Mouse (Mus musculus) macrophage (primary cell): ENCODE results near the gene Fam186a. TPM values are rescaled to one million over a fixed set of nuclear protein-coding genes. Genes with fewer than 3 reads are reported as not detected.
"Not testable (repeated sequence)": the region's sequence is repeated elsewhere in the genome, so short reads cannot be mapped to it uniquely, and the experiment has no call there.

Experiments
- H3K27ac ChIP-seq: fragments of 350-480 bp; formaldehyde crosslinking; 2 replicates; pipeline ENCODE4 v1.9.0; 2021
- H3K36me3 ChIP-seq: fragments of 350-480 bp; formaldehyde crosslinking; 2 replicates; pipeline ENCODE4 v1.9.0; 2021; ENCODE audit errors: inconsistent target
- H3K4me3 ChIP-seq: fragments of 350-480 bp; formaldehyde crosslinking; 2 replicates; pipeline ENCODE4 v1.9.0; 2021; ENCODE audit errors: inconsistent target
- H3K79me2 ChIP-seq: fragments of 350-480 bp; formaldehyde crosslinking; 2 replicates; pipeline ENCODE4 v1.9.0; 2021; ENCODE audit errors: inconsistent target
- WGBS: methylation state at CpG from one replicate; pipeline ENCODE4 v1.1.7; 2026; ENCODE audit warnings: inconsistent platforms; ENCODE audit not compliant: missing documents; 5-methylcytosine and 5-hydroxymethylcytosine counted together
- polyA plus RNA-seq: library from polyadenylated mRNA; stranded (reverse); fragments of 250-400 nt; gene quantifications from 3 replicates; pipeline ENCODE4 v1.2.4, GENCODE M21; 2018; ENCODE audit warnings: inconsistent platforms

Gene Fam186a
- polyA plus RNA-seq, 1 experiment from 2014 or later: not detected

DNA sequence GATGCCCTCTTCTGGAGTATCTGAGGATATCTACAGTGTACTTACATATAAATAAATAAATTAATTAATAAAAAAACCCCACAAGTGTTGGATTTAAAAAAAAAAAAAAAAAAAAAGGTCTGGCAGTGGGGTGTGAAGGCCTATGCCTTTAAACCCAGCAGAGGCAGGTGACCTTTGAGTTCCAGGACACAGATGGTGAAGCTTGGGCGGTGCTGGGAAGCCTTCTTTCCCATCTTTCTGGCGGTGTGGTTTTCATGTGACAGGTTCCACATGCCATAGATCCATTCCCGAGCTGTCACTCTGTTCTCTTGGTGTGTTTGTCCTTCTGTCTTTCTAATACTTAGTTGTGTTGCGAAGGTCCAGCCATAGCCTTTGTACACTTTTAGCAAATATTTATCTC lies 59.8 kb downstream of the Fam186a start:
- 89% methylated on average over 4 of the region's 4 CpGs for WGBS
- Histone ChIP-seq H3K36me3 (no peaks in the 10 kb centered on the region), H3K79me2 (no peaks in the 10 kb centered on the region), H3K4me3 (no peak overlapping the region), H3K27ac (peak overlapping the region; percentile 31)

DNA sequence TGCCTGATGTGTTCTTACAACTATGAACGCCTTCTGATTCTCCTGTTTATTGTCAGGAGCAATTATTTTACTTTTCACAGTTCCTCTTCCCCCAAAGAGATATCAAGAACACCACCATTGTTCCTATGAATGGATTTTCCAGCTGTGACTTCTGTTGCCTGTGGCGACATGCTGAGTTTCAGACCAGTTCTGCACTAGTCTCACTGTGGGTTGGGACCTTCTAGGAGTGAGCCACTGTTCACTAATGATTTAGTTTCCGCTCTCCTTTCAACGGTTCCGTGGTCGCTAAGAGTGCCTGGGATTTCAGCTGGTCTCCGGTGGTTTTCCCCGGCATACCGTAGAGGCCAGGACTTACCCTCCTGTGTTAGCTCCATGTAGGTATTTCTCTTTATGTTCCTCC lies 62.0 kb downstream of the Fam186a start:
- Histone ChIP-seq H3K36me3 (no peaks in the 10 kb centered on the region), H3K27ac (no peak overlapping the region), H3K4me3 (no peak overlapping the region), H3K79me2 (no peaks in the 10 kb centered on the region)
- 84% methylated on average over 9 of the region's 9 CpGs for WGBS

DNA sequence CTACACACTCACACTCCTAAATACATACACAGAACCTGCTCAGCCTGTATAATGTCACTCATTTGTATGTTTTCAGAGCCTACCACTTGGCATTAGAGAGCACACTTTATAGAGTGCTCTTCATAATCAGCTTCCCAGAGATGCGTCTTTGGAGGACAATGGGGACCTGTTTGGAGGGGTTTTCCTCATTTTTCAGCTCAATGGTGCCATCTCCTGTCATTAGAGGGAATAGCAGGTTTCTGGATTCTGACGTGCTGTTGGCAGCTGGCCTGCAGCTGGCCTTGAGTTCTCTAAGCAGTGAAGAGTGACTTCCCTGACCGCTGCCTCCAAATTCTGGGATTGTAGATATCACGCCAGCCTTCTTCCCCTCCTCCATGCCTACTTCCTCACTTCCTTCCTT lies 62.5 kb downstream of the Fam186a start:
- no peaks in the 10 kb centered on the region for H3K36me3 ChIP-seq
- 4% methylated on average over 3 of the region's 4 CpGs for WGBS
- H3K79me2 ChIP-seq: no peaks in the 10 kb centered on the region
- H3K4me3 ChIP-seq: no peak overlapping the region
- H3K27ac ChIP-seq: no peak overlapping the region

DNA sequence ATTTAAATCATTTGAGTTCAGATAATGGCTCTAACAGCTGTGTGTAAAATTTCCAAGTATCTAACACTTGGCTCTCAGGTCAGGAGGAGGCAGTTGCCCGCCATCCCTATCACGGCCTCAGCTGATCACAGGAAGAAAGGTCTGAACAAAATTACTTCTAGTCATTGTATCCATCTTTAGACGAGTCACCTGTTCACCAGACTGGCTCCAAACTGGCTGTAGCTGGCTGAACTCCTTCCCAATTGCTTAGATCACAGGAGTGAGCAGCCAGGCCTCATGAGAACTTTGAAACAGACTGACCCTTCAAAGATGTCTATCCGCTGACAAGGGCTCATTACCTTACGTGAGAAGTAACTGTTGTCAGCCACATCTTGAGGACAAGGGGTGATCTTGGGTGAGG lies 63.6 kb downstream of the Fam186a start:
- 94% methylated on average over 5 of the region's 5 CpGs for WGBS

DNA sequence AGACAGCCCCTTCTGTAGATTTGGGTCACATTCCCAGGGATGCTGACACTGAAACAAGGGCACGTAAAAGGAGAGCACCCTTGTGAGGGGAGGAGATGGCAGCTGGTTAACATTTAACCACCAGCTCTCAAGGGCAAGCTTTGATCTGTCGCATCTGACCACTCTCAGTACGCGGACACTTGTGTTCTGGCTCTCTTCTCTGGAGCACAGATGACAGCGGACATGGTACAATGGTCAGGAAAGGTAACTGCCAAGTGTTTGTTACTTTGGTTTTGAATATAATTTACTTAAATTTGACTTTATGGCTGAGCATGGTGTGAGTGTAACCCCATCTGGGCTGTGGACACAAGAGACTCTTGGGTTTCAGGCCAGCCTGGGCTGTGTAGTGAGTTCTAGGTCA lies 64.1 kb downstream of the Fam186a start:
- no peaks in the 10 kb centered on the region for H3K79me2 ChIP-seq
- no peaks in the 10 kb centered on the region for H3K36me3 ChIP-seq
- no peak overlapping the region for H3K4me3 ChIP-seq
- no peak overlapping the region for H3K27ac ChIP-seq
- WGBS: 94% methylated on average over 5 of the region's 5 CpGs

More for the DNA sequence above, 63.6 kb downstream of the Fam186a start:
- no peak overlapping the region for H3K4me3 ChIP-seq
- H3K79me2 ChIP-seq: no peaks in the 10 kb centered on the region
- H3K36me3 ChIP-seq: no peaks in the 10 kb centered on the region
- no peak overlapping the region for H3K27ac ChIP-seq

DNA sequence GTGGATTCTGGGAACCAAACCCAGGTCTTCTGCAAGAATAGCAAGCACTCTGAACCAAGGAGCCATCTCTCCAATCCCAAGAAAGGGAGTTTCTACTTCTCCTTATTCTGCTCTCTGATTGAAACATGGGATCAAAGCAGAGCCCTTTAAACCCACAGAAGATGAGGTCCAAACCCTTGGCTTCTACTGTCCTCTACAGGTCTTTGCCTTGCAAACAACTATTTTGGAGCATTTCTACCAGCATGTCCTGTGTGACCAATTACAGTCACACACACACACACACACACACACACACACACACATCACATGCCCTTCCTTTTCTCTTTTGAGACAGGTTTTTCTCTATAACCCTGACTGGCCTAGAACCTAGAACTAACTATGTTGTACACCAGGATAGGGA lies 70.2 kb downstream of the Fam186a start:
- Histone ChIP-seq H3K4me3 (no peak overlapping the region), H3K36me3 (no peaks in the 10 kb centered on the region), H3K79me2 (no peaks in the 10 kb centered on the region), H3K27ac (no peak overlapping the region)

DNA sequence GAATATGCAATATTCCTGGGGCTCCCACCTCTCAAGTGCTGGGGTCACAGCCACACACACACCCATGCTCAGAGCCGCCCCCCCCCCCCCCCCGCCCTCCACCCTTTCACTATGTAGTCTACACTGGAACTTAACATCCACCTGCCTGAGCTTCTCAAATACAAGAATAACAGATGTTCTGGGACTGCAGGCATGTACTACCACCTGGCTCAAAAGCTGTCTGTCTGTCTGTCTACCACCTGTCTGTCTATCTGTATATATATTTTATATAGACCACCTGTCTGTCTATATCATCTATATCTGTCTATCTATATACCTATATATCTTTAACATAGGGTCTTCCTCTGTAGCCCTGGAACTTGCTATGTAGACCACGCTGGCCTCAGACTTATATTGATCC lies 75.5 kb downstream of the Fam186a start:
- H3K79me2 ChIP-seq: no peaks in the 10 kb centered on the region
- H3K4me3 ChIP-seq: no peak overlapping the region
- H3K27ac ChIP-seq: no peak overlapping the region
- WGBS: 93% methylated on average over 1 of the region's 3 CpGs
- H3K36me3 ChIP-seq: no peaks in the 10 kb centered on the region

DNA sequence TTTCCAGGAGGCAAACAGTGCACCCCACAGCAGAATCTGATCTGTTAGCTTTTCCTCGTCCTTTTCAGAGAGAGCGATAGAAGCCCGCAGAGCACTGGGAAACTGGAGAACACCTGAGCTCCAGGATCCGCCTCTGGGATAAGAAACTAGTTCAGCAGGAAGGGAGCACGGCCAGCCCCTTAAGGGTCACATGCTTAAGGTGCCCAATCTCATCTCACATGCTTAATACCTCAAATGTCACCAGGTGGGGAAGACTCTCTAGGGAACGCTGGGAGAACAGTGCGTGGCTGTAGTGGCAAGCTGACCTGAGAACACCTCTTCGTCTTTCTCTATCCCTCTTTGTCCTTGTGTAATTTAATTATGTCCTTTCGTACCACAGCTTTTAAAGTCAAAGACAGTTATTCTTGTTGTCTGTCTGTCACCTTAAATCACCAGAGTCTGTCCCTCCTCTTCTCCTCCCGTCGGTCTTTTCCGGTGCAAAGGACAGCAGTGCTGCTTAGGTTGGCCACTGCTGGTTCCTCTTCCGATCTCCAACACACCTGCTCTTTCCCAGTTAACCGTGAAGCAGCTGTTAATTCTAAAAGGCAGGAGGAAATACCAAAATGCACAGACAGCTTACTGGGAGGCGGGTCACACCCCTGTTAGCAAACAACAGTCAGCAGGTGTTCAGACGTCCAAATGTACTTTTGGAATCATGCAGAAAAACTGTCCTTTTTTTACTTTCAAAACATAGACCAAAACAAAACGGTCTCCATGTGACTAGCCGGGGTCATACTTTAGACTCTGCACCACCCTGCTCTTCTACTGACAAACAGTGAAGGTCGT lies 76.2 kb downstream of the Fam186a start:
- H3K4me3 ChIP-seq: no peak overlapping the region
- no peaks in the 10 kb centered on the region for H3K36me3 ChIP-seq
- 26% methylated on average over 19 of the region's 19 CpGs for WGBS
- no peak overlapping the region for H3K27ac ChIP-seq
- H3K79me2 ChIP-seq: no peaks in the 10 kb centered on the region

DNA sequence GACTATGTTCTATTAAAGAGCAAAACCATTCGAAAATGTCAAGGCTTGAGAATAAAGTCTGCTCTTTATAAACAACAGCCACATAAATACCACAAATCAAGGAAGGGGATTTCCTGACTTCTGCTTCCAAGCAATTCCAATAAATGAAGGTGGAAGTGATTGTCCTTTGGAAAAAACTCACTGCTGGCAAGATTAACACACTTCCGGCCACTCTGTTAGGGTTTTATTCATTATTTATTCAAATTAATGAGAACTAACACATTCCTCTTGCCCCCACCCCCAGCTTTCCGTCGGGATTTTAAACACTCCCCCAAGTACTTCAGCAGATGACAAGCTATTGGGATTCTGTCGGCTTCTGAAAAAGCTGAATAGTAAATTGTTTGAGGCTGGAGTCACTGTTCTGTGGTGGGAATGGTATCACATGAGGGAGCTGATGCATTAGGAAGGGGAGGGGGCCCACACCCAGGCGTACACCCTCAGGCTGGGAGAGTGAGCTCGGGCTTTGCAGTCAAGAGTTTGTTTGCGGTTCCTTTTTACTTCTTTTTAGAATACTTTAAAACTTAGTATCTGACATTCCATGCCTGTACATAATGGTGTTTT lies 77.5 kb downstream of the Fam186a start:
- Histone ChIP-seq H3K36me3 (no peaks in the 10 kb centered on the region), H3K79me2 (no peaks in the 10 kb centered on the region), H3K27ac (no peak overlapping the region), H3K4me3 (no peak overlapping the region)
- 62% methylated on average over 7 of the region's 8 CpGs for WGBS

DNA sequence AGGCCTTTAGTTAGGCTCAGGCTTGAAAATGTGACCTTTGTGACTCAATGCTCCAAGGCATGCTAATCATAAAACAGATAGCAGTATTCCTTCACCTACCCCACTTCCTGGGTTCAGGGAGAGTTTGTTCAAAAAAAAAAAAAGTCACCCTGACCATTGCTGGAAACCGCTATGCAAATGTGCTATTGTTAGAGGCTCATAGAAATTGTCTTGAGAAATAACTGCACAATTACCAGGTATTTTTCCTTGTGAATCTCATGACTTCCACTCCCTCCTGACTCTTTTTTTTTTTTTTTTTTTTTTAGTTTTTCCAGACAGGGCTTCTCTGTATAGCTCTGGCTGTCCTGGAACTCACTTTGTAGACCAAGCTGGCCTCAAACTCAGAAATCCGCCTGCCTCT lies 79.7 kb downstream of the Fam186a start:
- H3K27ac ChIP-seq, H3K36me3 ChIP-seq, H3K4me3 ChIP-seq, H3K79me2 ChIP-seq: not testable (repeated sequence)
- 100% methylated on average over 2 of the region's 2 CpGs for WGBS

DNA sequence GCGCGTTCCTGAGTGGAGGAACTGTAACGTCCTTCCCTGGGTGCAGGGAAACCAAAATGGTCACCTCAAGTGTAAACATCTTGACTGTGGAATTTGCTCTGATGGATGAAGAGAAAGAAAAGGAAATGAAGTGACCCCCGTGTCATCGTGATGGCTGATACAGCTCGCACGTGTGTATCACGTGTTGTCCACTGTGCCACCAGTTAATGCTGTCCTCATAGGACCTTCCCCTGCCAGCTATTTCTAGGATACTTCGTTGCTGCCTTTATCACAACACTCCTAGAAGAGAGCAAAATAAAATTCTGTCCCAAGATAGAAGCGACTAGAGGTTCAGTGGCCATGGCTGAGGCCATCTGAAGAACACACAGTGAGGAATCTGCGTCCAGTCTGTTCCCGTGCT lies 82.8 kb downstream of the Fam186a start:
- H3K79me2 ChIP-seq: no peaks in the 10 kb centered on the region
- H3K27ac ChIP-seq: no peak overlapping the region
- WGBS: 95% methylated on average over 12 of the region's 12 CpGs
- no peak overlapping the region for H3K4me3 ChIP-seq
- no peaks in the 10 kb centered on the region for H3K36me3 ChIP-seq

DNA sequence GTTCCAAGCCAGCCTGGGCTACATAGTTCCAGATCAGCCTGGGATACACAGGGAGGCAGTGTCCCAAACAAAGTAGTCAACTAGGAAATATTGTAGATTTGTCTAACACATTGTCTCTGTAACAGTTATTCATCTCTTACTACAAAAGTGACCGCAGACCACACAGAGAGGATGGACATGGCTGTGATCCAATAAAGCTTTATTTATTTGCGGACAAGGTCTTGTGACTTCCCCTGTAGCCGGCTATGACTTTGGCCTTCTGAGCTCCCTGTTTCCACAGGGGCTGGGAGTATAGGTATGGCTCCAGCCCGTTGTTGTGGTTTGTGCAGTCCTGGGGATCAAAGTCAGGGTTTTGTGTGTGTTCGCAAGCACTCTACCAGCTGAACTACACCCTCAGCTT lies 88.3 kb downstream of the Fam186a start:
- Histone ChIP-seq H3K79me2 (no peaks in the 10 kb centered on the region), H3K4me3 (no peak overlapping the region)
- 88% methylated on average over 5 of the region's 5 CpGs for WGBS

DNA sequence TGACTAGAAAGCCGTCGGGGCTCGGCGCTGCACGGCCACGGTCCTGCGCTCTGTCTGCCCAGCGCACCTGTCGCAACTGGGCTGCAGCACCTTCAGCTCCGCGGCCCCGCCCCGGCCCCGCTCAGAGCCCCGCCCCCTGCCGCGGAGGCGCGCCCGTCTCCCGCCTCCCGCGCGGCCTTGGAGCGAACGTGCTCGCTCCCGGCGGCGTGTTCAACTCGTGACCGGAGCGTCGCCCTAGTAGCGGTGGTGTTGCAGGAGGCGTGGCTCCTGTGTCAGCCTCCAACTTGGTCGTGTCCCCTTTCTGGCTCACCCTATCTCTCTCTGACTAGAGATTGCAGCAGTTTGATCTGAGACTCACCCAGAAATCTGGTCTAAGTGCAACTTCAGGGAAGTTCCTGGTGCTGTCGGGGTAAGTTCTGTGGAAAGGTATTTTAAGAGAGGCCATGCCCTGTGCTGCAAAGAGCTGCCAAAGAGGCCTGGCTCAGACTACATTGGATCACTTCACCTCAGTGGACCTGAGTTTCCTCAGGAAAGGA lies 91.5 kb downstream of the Fam186a start, which contains the start of gene Lima1:
Lima1 (minus strand) TSS at position 123 of the 536 bp plus-strand sequence.
- Histone ChIP-seq H3K4me3 (peak within 1 kb of the TSS; percentile 55), H3K36me3 (no peaks in the 10 kb centered on the region), H3K27ac (peak within 1 kb of the TSS; percentile 48), H3K79me2 (no peaks in the 10 kb centered on the region)
- under 1% methylated on average over 38 of the region's 38 CpGs for WGBS

More for the DNA sequence above, 88.3 kb downstream of the Fam186a start:
- Histone ChIP-seq H3K36me3 (no peaks in the 10 kb centered on the region), H3K27ac (no peak overlapping the region)

DNA sequence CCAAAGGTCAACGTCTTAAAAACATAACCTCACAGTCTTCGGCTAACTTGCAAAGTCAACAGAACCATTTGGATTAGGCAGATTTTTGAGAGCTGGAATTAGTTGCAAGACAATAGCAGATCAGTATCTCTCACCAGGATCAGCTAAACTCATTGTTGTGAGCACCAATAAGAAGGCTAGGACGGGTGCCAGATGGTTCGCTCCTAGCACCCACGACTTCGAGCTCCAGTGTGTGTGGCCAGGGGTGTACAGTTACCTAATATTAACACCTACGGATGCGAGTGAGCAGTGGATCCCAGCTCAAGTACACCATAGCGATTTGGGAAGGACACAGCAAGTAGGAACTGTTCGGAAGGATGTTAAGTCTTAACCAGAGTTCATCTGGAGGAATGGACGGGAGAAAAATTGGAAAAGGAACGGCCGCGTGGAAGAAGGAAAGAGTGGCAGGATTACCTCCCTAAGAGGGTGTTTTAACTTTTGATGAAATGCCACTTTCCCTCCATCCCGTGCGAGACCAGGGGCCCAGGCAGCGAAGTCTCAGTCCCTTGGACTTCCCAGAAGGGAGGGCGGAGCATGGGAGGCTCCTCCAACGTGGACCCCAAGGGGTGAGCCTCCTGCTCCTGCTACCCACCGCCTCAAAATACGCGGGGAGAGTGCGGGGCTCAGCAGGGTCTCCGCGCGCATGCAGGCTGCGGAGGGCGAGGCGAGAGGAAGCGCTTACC lies 92.1 kb downstream of the Fam186a start:
- no peaks in the 10 kb centered on the region for H3K79me2 ChIP-seq
- no peak overlapping the region for H3K27ac ChIP-seq
- peak overlapping the region; percentile 55 for H3K4me3 ChIP-seq
- 6% methylated on average over 30 of the region's 30 CpGs for WGBS
- H3K36me3 ChIP-seq: no peaks in the 10 kb centered on the region

DNA sequence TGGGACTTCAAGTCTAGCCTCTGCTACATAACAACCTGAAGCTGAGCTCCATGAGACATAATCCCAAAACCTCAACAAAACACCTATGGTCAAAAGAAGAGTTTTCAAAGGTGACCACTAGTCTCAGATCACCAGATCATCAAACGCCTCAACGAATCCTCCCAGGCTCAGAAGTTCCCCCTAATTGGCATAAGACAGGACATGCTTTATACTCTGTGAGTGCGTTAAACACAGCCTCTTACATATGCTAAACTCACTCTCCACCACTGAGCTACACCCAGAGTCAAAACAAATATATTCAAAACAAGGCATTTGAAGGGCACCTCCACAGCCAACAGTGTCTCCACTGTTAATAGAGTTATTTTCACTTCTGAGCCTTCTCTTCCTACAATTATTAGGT lies 94.3 kb downstream of the Fam186a start:
- no peaks in the 10 kb centered on the region for H3K79me2 ChIP-seq
- no peak overlapping the region for H3K4me3 ChIP-seq
- H3K27ac ChIP-seq: no peak overlapping the region
- no peaks in the 10 kb centered on the region for H3K36me3 ChIP-seq
- 91% methylated on average over 3 of the region's 3 CpGs for WGBS
